Mouse (Mus musculus) liver, adult (tissue): Measurements from ENCODE around the gene Gm3099.
"Not testable (repeated sequence)": the region's sequence is repeated elsewhere in the genome, so short reads cannot be mapped to it uniquely, and the experiment has no call there.

Source experiments
- GATA4 ChIP-seq: IDR thresholded peaks from 2 replicates; pipeline ENCODE4 v1.6.1; 2014; ENCODE audit warnings: mild to moderate bottlenecking, low read length; ENCODE audit not compliant: insufficient replicate concordance

Gm3099 gene

GRCm38 (mm10) chr14:3998094-3998493, at the start of gene Gm3099:
Gene Gm3099, plus strand, starts transcription at chr14:3998394.
- not testable (repeated sequence) for TF ChIP-seq GATA4

DNA sequence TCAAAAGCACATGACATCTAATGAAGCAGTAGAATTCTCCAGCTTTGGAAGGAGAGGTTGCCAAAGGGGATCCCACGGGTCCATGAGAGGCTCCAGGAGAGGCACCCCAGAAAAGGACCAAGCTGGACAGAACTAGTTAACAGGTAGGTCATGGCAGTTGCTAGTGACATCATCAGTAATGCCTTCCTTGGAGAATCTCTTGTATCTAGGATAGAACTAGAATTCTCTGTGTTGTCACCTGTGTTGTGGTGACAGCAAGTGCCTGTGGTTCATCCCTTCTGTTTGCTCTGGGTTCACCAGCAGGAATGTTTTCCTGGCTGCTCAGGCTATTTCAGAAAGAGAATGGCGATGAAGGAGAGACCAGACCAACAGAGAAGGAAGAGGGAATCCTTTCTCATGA, 34.9 kb upstream of the Gm3099 start, which contains the start of gene Gm3095:
TSS of gene Gm3095 (plus strand) at position 301 of the 400 bp plus-strand sequence.
- not testable (repeated sequence) for TF ChIP-seq GATA4

- not testable (repeated sequence) for TF ChIP-seq GATA4
Measured at GRCm38 (mm10) chr14:4023641-4024040, 25.4 kb downstream of the Gm3099 start, which contains the start of gene Gm5796. Gene Gm5796, plus strand, starts transcription at chr14:4023941.
